Mouse (Mus musculus): ENCODE measurements around the gene Pank4. TPM values are rescaled to one million over a fixed set of nuclear protein-coding genes. Genes with fewer than 3 reads are reported as not detected.

Gene Pank4
- polyA plus RNA-seq, 1 experiment, result 21.0 TPM

DNA sequence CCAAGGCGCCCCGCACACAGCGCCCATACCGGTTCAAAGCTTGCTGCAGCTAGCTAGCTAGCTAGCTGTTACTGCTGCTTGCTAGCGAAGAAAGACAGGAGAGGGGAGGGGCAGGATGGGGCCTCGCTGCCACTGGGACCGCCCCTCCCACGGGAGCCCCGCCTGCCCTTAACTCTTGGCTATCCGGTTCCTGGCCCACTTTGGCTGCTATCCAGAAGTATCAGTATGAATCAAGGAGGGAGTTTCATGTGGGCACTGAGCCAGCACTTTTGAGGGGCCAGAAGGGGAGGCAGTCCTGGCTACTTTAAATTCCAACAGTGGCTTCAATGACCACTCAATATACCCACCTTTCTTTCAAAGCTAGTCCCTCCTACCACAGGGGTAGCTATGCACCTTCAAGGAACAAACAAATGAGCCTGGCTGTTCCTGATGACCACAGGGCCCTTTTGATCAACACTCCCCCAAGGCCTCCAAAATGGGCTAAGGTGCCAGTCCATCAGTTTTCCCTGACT lies 55.5 kb downstream of the Pank4 start:
- Histone ChIP-seq H3K4me2 (ENCODE audit: low read depth) (no peak overlapping the region), H3K79me2 (ENCODE audit: control insufficient read depth, insufficient read depth) (no peaks in the 10 kb centered on the region), H3K27me3 (ENCODE audit: control insufficient read depth, insufficient read depth, insufficient read length) (peaks cover 49% of the 10 kb centered on the region), H3K36me3 (ENCODE audit: control insufficient read depth, insufficient read depth) (no peaks in the 10 kb centered on the region), H3K4me3 (no peak overlapping the region), H3ac (ENCODE audit: control insufficient read depth, insufficient read length) (no peak overlapping the region)
- TF ChIP-seq USF1 (IDR thresholded peaks at IDR 0.05; ENCODE audit: low read depth) (no peak), TCF12 (IDR thresholded peaks at IDR 0.05; ENCODE audit: insufficient read depth, poor library complexity, severe bottlenecking) (no peak), TCF3 (IDR thresholded peaks at IDR 0.05; ENCODE audit: insufficient read length, low read depth) (no peak), MYOG (IDR thresholded peaks at IDR 0.05; ENCODE audit: control insufficient read depth in 1 of 3, insufficient read depth in 1 of 3, insufficient read length in 2 of 3, low read depth in 2 of 3) (no peak)

DNA sequence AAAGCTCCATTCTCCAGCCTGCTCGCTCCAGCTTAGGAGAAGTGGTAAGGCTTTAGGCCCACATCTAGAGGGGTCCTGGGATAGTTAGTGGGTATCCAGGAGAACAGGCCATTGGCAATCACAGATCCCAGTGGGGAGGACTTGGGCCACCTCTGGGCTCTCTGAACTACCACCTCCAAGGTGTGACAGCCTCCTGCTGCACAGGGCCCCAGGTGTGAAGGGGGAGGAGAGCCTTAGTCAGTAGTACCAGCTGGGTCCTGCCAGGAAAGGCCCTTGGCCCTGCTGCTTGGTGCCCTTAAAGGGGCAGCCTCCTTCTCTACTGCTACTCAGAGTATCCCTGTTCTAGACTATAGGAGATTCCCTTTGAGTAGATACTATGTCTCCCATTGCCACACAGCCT lies 56.2 kb downstream of the Pank4 start:
- no peak for TF ChIP-seq MYOG (IDR thresholded peaks at IDR 0.05; ENCODE audit: control insufficient read depth in 1 of 3, insufficient read depth in 1 of 3, insufficient read length in 2 of 3, low read depth in 2 of 3)
- no peak for TF ChIP-seq TCF3 (IDR thresholded peaks at IDR 0.05; ENCODE audit: insufficient read length, low read depth)
- TF ChIP-seq CEBPB (IDR thresholded peaks at IDR 0.05; ENCODE audit: insufficient read depth, poor library complexity, severe bottlenecking), result no peak
- TF ChIP-seq MYOD1 (IDR thresholded peaks at IDR 0.05; ENCODE audit: control insufficient read depth in 1 of 3, insufficient read length in 2 of 3, low read depth in 2 of 3), result no peak
- TF ChIP-seq E2F4 (IDR thresholded peaks at IDR 0.05; ENCODE audit: insufficient read depth), result no peak
- no peak for TF ChIP-seq USF1 (IDR thresholded peaks at IDR 0.05; ENCODE audit: low read depth)
- no peak for TF ChIP-seq SRF (IDR thresholded peaks at IDR 0.05; ENCODE audit: control insufficient read depth, insufficient read length, low read depth)
- TF ChIP-seq REST (IDR thresholded peaks at IDR 0.05; ENCODE audit: insufficient read depth, insufficient read length), result no peak
- no peak overlapping the region for H3K4me3 ChIP-seq
- H3ac ChIP-seq (ENCODE audit: control insufficient read depth, insufficient read length), result no peak overlapping the region
- H3K27me3 ChIP-seq (ENCODE audit: control insufficient read depth, insufficient read depth, insufficient read length), result peaks cover 49% of the 10 kb centered on the region
- no peak overlapping the region for H3K4me2 ChIP-seq (ENCODE audit: low read depth)
- H3K36me3 ChIP-seq (ENCODE audit: control insufficient read depth, insufficient read depth), result no peaks in the 10 kb centered on the region
- no peaks in the 10 kb centered on the region for H3K79me2 ChIP-seq (ENCODE audit: control insufficient read depth, insufficient read depth)

DNA sequence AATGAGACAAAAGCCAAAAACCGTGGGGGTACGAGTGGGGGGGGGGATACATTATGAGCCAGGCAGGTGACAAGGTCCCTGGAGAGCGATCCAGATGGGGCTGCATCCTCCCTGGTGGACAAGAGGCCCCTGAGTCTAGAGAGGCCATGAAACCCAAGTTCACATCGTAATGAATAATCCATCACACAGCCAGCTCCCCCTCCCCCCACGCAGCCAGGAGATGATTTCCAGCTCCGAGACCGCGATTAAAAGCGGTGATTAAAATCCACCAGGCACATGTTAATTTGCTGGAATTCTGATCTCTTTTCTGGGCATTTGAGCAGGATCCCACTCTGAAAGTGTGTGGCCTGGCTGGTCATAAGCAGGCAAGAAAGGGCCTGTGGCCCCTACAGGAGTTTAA lies 56.9 kb downstream of the Pank4 start:
- Histone ChIP-seq H3ac (ENCODE audit: control insufficient read depth, insufficient read length) (no peak overlapping the region), H3K4me3 (no peak overlapping the region), H3K27me3 (ENCODE audit: control insufficient read depth, insufficient read depth, insufficient read length) (peaks cover 49% of the 10 kb centered on the region), H3K79me2 (ENCODE audit: control insufficient read depth, insufficient read depth) (no peaks in the 10 kb centered on the region), H3K36me3 (ENCODE audit: control insufficient read depth, insufficient read depth) (no peaks in the 10 kb centered on the region), H3K4me2 (ENCODE audit: low read depth) (no peak overlapping the region)
- no peak for TF ChIP-seq REST (IDR thresholded peaks at IDR 0.05; ENCODE audit: insufficient read depth, insufficient read length)
- TF ChIP-seq POLR2A (IDR thresholded peaks at IDR 0.05; ENCODE audit: insufficient read length, low read depth), result no peak
- TF ChIP-seq POLR2AphosphoS2 (IDR thresholded peaks at IDR 0.05; ENCODE audit: insufficient read length, low read depth), result no peak
- TF ChIP-seq TCF12 (IDR thresholded peaks at IDR 0.05; ENCODE audit: insufficient read depth, poor library complexity, severe bottlenecking), result no peak
- no peak for TF ChIP-seq USF1 (IDR thresholded peaks at IDR 0.05; ENCODE audit: low read depth)
- no peak for TF ChIP-seq MAX (IDR thresholded peaks at IDR 0.05; ENCODE audit: low read depth)
- no peak for TF ChIP-seq E2F4 (IDR thresholded peaks at IDR 0.05; ENCODE audit: insufficient read depth)
- no peak for TF ChIP-seq MYOG (IDR thresholded peaks at IDR 0.05; ENCODE audit: control insufficient read depth in 1 of 3, insufficient read depth in 1 of 3, insufficient read length in 2 of 3, low read depth in 2 of 3)
- TF ChIP-seq CEBPB (IDR thresholded peaks at IDR 0.05; ENCODE audit: insufficient read depth, poor library complexity, severe bottlenecking), result no peak
- TF ChIP-seq SRF (IDR thresholded peaks at IDR 0.05; ENCODE audit: control insufficient read depth, insufficient read length, low read depth), result no peak
- no peak for TF ChIP-seq MYOD1 (IDR thresholded peaks at IDR 0.05; ENCODE audit: control insufficient read depth in 1 of 3, insufficient read length in 2 of 3, low read depth in 2 of 3)
- TF ChIP-seq TCF3 (IDR thresholded peaks at IDR 0.05; ENCODE audit: insufficient read length, low read depth), result no peak

DNA sequence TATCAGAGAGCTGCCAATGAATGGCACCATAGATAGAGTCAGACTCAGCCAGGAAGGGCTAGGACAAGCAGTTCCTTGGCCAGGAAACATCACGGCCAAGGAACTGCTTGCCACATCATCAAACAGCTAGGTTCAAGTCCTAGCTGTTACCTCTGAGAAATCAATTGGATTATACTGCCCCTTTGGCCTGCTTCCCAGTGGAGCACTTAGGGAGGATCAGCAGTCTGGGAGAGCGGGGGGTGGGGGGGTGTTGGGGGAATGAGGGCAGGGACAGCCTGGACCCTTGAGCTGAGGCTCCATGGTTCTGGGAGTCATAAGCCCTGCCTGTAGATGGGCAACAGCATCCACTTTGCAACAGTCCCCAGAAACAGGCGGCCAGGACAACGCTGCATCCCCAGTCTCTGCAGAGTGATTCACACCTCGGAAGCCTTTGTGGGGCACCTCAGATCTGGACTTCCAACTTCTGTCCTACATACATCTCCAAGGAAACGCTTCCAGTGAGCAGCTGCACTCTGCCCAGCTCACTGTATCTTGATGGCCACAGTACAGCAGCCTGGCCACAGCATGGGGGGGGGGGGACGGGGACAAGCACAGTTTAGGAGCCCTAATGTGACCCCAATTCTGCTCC lies 58.4 kb downstream of the Pank4 start:
- Histone ChIP-seq H3K27me3 (ENCODE audit: control insufficient read depth, insufficient read depth, insufficient read length) (peaks cover 44% of the 10 kb centered on the region), H3K4me2 (ENCODE audit: low read depth) (no peak overlapping the region), H3ac (ENCODE audit: control insufficient read depth, insufficient read length) (no peak overlapping the region), H3K36me3 (ENCODE audit: control insufficient read depth, insufficient read depth) (no peaks in the 10 kb centered on the region), H3K79me2 (ENCODE audit: control insufficient read depth, insufficient read depth) (no peaks in the 10 kb centered on the region), H3K4me3 (no peak overlapping the region)
- no peak for TF ChIP-seq MYOD1 (IDR thresholded peaks at IDR 0.05; ENCODE audit: control insufficient read depth in 1 of 3, insufficient read length in 2 of 3, low read depth in 2 of 3)
- TF ChIP-seq SRF (IDR thresholded peaks at IDR 0.05; ENCODE audit: control insufficient read depth, insufficient read length, low read depth), result no peak
- no peak for TF ChIP-seq TCF12 (IDR thresholded peaks at IDR 0.05; ENCODE audit: insufficient read depth, poor library complexity, severe bottlenecking)
- no peak for TF ChIP-seq REST (IDR thresholded peaks at IDR 0.05; ENCODE audit: insufficient read depth, insufficient read length)
- no peak for TF ChIP-seq MAX (IDR thresholded peaks at IDR 0.05; ENCODE audit: low read depth)
- TF ChIP-seq MYOG (IDR thresholded peaks at IDR 0.05; ENCODE audit: control insufficient read depth in 1 of 3, insufficient read depth in 1 of 3, insufficient read length in 2 of 3, low read depth in 2 of 3), result no peak
- TF ChIP-seq USF1 (IDR thresholded peaks at IDR 0.05; ENCODE audit: low read depth), result no peak
- no peak for TF ChIP-seq CEBPB (IDR thresholded peaks at IDR 0.05; ENCODE audit: insufficient read depth, poor library complexity, severe bottlenecking)
- no peak for TF ChIP-seq E2F4 (IDR thresholded peaks at IDR 0.05; ENCODE audit: insufficient read depth)
- no peak for TF ChIP-seq POLR2A (IDR thresholded peaks at IDR 0.05; ENCODE audit: insufficient read length, low read depth)
- no peak for TF ChIP-seq POLR2AphosphoS2 (IDR thresholded peaks at IDR 0.05; ENCODE audit: insufficient read length, low read depth)
